Mouse (Mus musculus): ENCODE results near the gene Ddah2.

DNA sequence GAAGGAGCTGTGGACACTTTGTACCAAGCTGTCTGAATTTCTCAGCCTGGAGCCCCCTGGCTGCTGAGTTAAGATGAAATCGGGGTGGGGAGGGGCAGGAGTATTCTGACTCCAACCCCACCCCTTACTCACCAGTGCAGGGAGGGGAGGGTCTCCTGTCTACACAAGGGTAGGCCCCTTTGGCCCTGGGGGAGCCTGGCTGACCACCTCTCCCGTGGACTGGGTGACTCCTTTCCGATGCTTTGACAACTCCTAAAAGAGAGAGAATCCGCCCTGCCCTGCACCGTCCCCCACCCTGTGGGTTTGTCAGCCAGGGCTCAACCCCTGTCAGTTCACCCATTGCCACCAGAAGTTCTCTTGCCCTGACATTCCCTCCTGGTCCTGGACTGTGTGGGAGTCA lies 32.6 kb upstream of the Ddah2 start:
- TF ChIP-seq CTCF (IDR thresholded peaks at IDR 0.05; ENCODE audit: borderline replicate concordance, extremely low read depth, insufficient read depth, insufficient read length) (no peak), POLR2A (IDR thresholded peaks at IDR 0.05; ENCODE audit: borderline replicate concordance, extremely low read depth, insufficient read depth, insufficient read length, poor library complexity, severe bottlenecking) (no peak)

All from brain, embryonic 14.5 days (tissue).